Mouse (Mus musculus): ENCODE data around the gene Cpt1b.

DNA sequence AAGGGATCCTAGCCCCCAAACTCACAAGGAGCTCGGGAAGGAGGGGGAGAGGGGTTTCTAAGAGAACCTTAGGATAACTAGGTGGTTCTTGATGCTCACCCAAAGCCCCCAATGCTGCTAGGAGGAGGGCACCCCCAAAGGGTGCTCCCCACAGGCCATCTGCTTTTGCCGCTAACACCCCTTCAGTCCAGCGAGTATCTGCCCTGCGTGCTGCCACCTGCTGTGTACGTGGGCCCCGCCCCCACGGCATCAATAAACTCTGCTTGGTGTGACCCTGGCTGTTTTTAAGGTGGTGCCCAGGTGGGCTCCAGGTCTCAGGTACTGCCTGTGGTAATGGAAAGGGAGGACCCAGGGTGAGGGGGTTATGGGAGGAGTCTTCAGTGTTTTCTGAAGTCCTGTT, 36.5 kb upstream of the Cpt1b start:
- TF ChIP-seq CTCF (IDR thresholded peaks at IDR 0.05; ENCODE audit: low read depth), result no peak
- TF ChIP-seq EP300 (IDR thresholded peaks at IDR 0.05; ENCODE audit: low read depth), result no peak

All from heart, postnatal 0 days (tissue).